Mouse (Mus musculus): ENCODE measurements around the gene Ugt1a8.
"Not testable (repeated sequence)": the region's sequence is repeated elsewhere in the genome, so short reads cannot be mapped to it uniquely, and the experiment has no call there.

Gene Ugt1a8

DNA sequence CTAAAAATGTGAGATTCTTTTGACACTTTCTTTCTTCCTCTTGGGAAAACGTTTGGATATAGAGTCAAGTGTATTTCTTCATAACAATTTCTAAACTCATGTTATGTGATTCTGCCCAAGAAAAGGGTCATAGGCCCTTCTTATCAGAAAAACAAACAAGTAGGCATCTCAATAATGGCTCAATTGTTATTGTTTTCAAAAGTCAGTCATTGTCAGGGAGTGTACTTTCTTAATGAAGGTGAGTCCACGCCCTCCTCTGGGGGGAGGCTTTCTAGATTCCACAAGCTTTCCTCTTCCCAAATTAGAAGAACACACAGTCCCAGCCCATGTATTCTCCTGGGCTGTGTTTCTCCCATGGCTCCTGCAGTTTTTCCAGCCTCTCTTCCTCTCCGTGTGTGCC lies at the start of gene Ugt1a8:
Gene Ugt1a8 (plus strand): TSS at position 301 of the 400 bp plus-strand sequence.
- no peak for DNase-seq (ENCODE audit: low spot score)

DNA sequence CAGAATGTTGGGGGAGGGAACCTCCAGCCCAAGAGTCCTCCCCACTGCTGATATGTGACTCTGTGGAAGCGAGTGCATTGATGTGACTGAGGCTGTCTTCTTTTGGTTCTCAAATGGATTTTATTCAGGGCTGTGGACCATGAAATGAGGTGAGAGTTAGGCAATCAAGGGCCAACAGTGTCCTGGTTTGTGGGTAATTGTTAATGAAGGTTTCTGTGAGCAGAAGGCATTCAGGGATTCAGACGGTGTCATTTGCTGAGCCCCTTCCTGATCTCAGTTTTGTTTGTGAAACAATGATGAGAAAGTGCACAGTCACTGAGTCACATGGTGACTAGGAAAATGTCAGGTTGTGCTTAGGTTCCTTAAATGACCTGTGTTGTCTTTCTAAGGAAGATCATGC lies 44.6 kb upstream of the Ugt1a8 start:
- DNase-seq (ENCODE audit: low spot score), result not testable (repeated sequence)

DNA sequence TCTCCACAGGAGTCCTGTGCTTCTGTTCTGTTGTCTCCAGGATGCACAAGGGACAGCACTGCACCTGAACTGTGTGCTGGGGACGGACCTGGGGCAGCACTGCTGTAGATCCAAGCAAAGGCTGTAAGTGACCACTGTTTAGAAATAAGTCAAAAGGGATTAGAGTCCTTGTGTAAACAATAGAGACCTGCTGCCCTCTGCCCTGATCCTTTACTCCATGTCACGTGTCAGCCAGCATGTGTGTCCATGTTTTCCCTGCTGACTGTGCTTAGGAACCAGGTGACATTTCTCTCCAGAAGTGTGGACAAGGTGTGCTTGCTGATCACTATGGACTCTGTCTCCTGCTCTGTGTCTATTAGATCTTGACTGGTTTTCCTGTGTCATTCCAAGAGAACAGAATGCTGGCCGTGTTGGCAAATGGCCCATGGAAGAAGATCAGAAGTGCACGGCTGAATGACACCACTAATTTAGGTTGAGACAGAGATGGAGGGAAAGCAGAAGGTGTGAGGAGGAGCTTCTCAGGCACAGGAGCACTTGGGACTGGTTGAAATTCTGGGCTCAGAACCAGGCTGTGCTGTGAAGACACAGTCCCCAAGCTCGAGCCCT lies 42.7 kb upstream of the Ugt1a8 start:
- not testable (repeated sequence) for DNase-seq (ENCODE audit: low spot score)

DNA sequence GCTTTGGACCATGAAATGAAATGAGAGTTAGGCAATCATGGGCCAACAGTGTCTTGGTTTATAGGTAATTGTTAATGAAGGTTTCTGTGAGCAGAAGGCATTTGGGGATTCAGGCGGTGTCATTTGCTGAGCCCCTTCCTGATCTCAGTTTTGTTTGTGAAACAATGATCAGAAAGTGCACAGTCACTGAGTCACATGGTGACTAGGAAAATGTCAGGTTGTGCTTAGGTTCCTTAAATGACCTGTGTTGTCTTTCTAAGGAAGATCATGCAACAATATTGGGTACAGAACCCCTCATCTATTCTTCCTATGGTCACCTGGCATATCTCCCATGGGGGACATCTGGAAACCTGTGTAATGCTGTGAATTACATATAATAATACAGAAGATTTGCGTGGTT lies 40.2 kb upstream of the Ugt1a8 start:
- not testable (repeated sequence) for DNase-seq (ENCODE audit: low spot score)

DNA sequence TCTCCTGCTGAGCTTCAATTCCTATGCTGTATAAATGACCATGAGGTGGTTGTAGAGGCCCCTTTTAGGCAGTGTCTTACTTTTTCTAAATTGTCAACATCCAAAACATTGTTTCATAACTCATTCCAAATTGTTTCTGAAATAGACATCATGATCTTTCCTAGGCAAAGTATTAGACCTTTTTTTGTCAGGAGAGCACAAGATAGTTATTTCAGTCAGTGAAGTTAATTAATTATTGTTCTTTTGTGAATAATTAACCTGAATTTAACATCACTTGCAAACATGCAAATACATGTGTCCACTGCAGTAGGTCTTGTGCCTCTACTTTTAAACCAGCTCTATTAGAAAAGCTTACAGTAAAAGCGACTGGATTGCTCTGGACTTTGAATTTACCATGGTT lies 32.5 kb upstream of the Ugt1a8 start, which contains the start of gene Ugt1a10:
Gene Ugt1a10 (plus strand): TSS at position 301 of the 400 bp plus-strand sequence.
- DNase-seq (ENCODE audit: low spot score), result no peak

DNA sequence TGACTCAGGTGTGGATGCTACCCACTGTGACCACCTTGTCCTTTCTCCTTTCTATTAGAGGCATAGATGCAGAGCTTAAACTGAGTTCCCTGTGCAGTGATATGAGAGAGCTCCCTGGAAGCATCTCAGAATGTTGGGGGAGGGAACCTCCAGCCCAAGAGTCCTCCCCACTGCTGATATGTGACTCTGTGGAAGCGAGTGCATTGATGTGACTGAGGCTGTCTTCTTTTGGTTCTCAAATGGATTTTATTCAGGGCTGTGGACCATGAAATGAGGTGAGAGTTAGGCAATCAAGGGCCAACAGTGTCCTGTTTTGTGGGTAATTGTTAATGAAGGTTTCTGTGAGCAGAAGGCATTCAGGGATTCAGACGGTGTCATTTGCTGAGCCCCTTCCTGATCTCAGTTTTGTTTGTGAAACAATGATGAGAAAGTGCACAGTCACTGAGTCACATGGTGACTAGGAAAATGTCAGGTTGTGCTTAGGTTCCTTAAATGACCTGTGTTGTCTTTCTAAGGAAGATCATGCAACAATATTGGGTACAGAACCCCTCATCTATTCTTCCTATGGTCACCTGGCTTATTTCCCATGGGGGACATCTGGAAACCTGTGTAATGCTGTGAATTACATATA lies 21.0 kb upstream of the Ugt1a8 start:
- not testable (repeated sequence) for DNase-seq (ENCODE audit: low spot score)

DNA sequence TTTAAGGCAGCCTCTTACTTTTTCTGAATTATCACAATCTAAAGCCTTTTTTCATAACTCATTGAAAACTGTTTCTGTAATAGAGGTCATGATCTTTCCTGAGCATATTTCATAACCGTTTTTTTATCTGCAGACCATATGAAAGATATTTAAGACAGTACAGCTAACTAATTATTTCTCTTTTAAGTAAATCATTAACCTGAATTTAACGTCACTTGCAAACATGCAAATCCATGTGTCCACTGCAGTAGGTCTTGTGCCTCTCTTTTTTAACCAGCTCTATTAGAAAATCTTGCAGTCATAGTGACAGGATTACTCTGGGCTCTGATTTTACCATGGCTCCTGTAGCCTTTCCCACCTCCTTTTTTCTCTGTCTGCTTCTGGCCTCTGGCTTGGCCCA lies 17.1 kb upstream of the Ugt1a8 start, which contains the start of gene Ugt1a9:
Gene Ugt1a9 (plus strand): TSS at position 306 of the 400 bp plus-strand sequence.
- DNase-seq (ENCODE audit: low spot score), result no peak

DNA sequence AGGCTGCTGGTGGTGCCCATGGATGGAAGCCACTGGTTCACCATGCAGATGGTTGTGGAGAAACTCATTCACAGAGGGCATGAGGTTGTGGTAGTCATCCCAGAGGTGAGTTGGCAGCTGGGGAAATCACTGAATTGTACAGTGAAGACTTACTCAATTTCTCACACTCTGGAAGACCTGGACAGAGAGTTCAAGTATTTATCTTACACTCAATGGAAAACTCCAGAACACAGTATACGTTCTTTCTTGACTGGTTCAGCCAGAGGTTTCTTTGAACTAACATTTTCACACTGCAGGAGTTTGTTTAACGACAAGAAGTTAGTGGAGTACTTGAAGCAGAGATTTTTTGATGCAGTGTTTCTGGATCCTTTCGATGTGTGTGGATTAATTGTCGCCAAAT lies 16.7 kb upstream of the Ugt1a8 start:
- no peak for DNase-seq (ENCODE audit: low spot score)

DNA sequence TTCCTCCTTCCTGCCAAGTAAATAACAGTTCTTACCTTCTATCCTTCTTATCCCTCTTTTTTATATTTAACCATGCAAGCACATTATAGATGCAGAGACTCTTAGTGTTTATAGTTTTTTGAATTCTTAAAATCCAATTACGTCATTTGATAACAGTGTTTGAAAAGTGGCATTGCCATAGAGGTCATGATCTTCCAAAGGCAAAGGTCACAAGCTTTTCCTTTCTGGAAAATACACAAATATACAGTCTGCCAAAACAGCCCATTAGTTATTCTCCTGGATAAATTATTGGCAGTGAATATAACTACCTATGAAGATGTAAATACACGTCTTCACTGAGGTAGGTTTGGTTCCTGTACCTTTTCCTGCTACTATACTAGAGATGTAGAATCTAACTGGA lies 13.1 kb upstream of the Ugt1a8 start:
- no peak for DNase-seq (ENCODE audit: low spot score)

DNA sequence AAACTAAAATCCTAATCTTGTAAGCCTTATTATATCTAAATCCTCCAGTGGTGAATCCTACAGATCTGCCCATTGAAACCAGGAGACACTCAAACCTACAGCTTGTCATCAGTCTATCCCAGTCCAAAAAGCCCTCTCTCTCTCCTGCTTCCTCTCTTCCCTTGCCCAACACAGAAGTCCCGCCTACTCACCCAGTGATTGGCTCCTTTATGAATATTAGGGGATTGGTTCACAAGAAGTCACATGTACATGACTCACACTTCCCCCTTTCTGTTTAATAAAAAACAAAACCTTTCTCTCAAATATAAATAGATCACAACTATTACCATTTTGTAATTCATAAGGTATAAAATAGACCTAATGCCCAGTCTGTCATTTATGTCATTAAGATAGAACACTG lies 10.5 kb upstream of the Ugt1a8 start:
- DNase-seq (ENCODE audit: low spot score), result no peak

DNA sequence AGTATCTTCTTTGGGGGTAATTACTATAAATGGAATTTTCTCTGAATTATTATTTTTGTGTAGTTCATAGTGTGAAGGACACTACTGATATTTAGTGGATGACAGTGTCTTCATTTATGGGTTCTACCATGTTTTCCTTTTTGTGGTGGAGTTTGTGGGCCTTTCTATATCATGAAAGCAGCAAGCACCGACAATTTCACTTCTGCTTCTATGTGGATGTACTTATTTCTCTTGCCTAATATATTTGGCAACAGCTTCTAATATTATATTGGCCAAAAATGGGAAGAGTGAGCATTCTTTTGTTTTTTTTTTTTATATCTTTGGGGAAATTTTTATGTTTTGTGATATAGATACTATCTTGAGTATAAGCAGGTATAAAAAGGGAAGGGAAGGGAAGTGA lies 5.9 kb upstream of the Ugt1a8 start:
- no peak for DNase-seq (ENCODE audit: low spot score)

DNA sequence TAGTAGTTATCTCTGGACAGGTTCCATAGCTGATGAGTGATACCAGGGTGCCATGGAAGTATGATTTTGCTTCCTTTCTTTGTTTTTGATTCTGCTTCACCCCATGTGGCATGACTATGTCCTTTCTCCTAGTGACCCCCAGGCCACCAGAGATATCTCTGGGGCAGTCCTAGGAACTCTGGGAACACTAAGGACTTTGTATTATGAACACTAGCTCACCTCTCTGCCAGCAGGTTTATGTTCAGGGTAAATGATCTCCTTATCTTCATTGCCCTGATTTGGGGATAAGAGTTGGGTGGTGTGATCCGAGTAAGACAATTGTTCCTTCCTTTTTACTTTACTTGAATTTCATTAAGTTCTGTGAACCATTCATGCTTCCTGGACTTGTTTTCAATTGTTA lies 1.5 kb upstream of the Ugt1a8 start:
- no peak for DNase-seq (ENCODE audit: low spot score)

DNA sequence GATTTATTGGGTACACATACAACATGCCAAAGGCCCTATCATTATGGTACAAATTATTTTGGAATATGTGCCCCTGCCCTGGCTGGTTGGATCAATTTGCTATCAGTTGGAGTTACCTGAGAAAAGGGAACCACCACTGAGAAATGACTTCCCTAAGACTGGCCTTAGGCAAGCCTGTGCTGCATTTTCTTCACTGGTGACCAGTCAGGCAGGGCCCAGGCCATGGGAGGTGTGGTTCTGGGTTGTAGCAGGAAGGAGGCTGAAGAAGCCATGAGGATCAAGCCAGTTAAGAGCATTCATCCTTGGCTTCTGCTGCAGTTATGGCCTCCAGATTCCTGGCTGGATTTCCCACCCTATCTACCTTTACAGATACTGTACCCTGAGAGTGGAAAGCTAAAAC lies 4.7 kb downstream of the Ugt1a8 start:
- no peak for DNase-seq (ENCODE audit: low spot score)

DNA sequence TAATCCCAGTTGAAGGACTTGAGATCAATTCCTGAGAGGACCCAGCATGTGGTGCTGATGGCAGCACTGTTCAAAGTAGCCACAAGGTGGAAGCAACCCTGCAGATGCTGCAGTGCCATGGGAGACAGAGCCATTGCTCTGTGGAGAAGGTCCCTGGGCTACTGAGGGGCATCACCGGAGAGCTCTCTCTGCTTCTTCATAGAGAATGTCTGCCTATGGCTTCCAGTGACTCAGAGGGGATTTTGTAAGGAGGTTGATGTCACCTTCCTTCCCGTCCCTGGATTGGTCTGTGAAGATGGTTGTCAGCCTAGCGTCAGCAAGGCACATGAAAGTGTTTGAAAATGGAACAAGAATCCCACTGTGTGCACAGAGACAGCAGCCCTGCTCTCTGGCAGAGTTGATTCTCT lies 6.7 kb downstream of the Ugt1a8 start:
- DNase-seq (ENCODE audit: low spot score), result peak; percentile 4

DNA sequence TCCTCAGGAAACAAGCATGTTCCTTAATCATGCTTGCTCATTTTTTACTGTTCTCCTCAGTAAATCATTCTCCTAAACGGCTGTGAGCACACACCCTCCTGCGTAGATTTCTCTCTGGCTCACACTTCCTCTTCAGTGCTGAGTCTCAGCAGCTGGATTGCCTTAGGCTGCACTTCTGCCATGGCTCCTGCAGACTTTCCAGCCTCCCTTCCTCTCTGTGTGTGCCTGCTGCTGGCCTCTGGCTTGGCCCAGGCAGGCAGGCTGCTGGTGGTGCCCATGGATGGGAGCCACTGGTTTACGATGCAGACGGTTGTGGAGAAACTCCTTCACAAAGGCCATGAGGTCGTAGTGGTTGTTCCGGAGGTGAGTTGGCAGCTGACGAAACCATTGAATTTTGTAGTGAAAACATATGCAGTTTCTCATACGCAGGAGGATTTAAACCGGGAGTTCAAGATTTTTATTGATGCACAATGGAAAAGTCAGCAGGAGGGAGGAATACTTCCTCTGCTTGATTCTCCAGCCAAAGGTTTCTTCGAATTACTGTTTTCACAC lies 7.4 kb downstream of the Ugt1a8 start, which contains the start of gene Ugt1a7c:
Gene Ugt1a7c (plus strand): TSS at position 122 of the 552 bp plus-strand sequence.
- DNase-seq (ENCODE audit: low spot score), result peak; percentile 15

DNA sequence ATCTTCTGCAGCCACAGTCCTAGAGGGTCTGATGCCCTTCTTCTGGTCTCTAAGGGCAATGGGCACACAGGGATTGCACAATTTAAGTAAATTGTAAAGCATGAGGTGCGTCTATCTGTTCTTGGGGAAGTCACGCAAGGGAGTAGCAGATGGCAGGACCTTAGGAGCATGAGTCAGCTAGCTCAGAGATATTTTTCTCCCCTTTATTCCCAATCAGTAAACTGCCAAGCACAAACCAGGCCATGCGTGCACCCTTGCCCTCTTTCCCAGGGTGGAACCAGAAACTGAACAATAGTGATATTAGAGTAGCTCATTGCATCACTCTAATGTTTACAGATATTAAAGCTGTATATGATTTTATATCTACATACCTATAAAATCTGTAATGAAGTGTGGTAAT lies 10.9 kb downstream of the Ugt1a8 start:
- DNase-seq (ENCODE audit: low spot score), result not testable (repeated sequence)

DNA sequence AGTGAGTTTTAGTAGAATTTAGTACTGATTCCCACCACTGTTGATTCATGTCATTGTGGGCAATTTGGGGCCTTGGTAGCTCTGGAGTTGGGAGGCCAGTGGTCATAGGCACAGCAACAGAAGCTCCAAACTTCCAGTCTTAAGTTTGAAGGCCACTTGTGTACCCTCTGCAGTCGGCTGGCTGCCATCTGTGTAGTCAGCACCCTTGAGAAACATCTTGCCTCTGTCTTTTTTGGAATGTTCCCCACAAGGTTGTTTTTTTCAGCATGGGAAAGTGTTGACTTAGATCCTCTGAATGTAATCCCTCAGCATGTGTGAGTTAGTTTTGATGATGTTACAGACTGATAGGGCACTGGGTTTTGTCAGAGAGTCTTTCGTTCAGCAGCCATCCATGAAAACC lies 12.1 kb downstream of the Ugt1a8 start:
- DNase-seq (ENCODE audit: low spot score), result not testable (repeated sequence)

DNA sequence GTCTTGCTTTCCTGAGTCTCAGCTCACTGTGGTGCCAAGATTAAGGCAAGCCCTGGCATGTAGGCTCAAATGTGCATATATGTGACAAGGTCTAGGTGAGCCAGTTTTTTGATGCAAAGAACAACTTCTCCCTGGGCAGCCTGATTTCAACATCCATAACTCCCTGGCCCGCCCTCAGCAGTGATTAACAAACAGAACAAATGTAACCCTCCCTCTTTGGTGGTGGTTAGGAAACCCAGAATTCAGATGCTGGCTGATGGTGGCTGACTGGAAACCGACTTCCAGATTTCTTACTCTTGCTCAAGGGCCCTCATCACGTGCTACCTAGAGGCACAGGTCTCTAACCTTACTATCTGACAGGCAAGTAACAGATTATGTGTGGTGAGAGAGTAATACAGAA lies 15.4 kb downstream of the Ugt1a8 start, which contains the start of gene Ugt1a6b:
Gene Ugt1a6b (plus strand): TSS at position 234 of the 400 bp plus-strand sequence.
- DNase-seq (ENCODE audit: low spot score), result not testable (repeated sequence)

DNA sequence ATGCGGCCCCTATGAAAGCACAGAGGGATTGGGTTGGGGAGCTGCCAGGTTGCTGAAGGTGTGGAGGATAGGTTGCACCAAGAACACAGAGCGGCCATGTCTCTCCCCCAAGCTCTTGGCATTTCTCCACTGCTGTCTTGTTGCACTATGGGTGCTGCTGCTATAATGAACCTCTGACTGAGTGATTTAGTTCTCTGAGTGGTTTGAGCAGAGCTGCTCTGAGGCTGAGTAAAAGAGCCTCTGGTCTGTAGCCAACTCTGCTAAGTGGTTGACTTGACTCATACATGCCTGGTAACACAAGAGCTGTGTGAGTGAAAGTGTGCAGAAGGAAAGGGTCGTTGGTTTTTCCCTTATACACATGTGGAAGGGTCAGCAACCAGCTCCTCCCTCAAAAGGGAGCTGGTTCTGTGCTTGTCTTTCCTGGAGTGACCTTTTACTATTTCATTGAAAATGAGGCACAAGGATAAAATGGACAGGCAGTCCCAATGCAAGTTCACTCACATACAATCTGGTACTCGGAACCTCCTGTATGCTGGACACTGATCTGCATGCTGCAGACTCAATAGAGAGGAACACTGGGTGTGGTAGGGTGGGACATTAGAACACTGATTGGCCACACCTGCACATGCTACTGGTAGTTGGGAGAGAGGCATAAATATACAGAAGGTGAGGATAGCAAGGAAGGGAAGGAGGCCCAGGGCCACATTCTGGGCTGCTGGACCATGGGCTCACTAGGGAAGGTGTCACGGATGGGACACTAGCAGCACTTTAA lies 16.3 kb downstream of the Ugt1a8 start:
- not testable (repeated sequence) for DNase-seq (ENCODE audit: low spot score)

DNA sequence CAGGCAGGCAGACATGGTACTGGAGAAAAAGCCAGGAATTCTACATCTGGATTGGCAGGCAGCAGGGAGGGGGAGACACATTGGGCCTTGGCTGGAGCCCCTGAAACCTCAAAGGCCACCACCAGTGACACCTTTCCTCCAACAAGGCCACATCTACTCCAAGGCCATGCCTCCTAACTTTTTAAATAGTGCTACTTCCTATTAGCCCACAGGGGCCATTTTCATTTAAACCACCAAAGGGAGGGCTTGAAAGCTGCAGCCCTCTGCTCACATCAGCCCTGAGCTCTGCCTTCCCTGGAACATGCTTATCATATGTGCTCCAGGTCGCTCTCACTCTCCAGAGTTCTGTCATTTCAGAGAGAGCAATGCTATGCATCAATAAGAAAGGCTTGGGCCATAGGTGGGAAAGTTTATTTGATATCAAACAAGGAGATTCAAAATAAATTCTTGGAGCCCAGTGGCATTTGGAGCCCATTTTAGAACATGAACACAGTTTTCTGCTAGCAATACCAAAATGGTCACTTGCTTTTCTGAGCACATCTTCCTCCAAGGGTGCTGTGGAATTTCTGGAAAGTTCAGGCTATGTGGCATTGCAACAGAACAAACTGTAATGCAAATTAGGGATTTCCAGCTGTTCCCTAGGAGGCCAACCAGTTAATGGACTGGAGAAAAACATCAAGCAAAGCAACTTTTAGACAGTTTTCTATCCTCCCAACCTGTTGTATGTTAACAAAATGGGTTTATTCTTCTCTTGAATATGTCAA lies 17.2 kb downstream of the Ugt1a8 start:
- DNase-seq (ENCODE audit: low spot score), result no peak

DNA sequence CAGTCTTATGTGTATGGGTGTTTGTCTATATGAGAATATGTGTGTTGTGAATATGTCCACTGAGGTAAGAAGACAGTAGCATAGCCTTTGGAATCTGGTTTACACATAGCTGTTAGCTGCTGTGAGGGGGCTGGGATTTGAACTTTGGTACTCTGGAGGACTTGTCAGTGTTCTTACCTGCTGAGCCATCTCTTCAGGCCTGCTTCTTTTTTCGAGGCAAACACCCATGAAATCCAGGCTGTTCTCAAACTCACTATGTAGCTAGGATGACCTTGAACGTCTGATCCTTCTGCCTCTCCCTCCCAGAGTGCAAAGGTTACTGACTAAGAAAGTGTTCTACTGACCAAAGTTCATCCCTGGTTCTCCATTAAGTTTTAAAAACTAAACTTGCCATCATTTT lies 18.0 kb downstream of the Ugt1a8 start:
- no peak for DNase-seq (ENCODE audit: low spot score)
